Mouse (Mus musculus) MEL (cell line): ENCODE results near the gene Endou. TPM values are rescaled to one million over a fixed set of nuclear protein-coding genes. Genes with fewer than 3 reads are reported as not detected.
A peak's percentile ranks its signal among the peaks of the same experiment; 100 is the strongest.

ENCODE experiments used
- DNase-seq: peaks from one replicate; pipeline ENCODE4 v3.0.0; 2011; ENCODE audit warnings: low read depth, low spot score
- H3K27ac ChIP-seq: 2 replicates; pipeline ENCODE4 v1.5.1; 2012; ENCODE audit warnings: low read depth, mild to moderate bottlenecking, control low read depth, low read length, moderate library complexity; ENCODE audit not compliant: control insufficient read depth
- H3K27me3 ChIP-seq, 2 experiments: fragments of 150-350 bp in 1 of 2; sonication (generic) in 1 of 2; 2 replicates each; pipeline ENCODE4 v1.6.1; 2012; ENCODE audit warnings: low read length in 2 of 2, mild to moderate bottlenecking in 2 of 2, improper control_type of control experiment in 1 of 2, moderate library complexity in 1 of 2; ENCODE audit not compliant: insufficient read depth in 2 of 2, control insufficient read depth in 1 of 2
- H3K36me3 ChIP-seq, 2 experiments: 2 replicates each; pipeline ENCODE4 v1.6.1; 2012 to 2014; ENCODE audit warnings: low read length in 2 of 2, improper control_type of control experiment in 1 of 2, inconsistent platforms in 1 of 2, mild to moderate bottlenecking in 1 of 2; ENCODE audit not compliant: insufficient read depth in 2 of 2, control insufficient read depth in 1 of 2
- H3K4me1 ChIP-seq, 2 experiments: fragments of 150-350 bp in 1 of 2; sonication (generic) in 1 of 2; 2 replicates each; pipeline ENCODE4 v1.6.1; 2012; ENCODE audit warnings: low read length in 2 of 2, improper control_type of control experiment in 1 of 2, mild to moderate bottlenecking in 1 of 2; ENCODE audit not compliant: insufficient read depth in 2 of 2, control insufficient read depth in 1 of 2
- H3K4me3 ChIP-seq, 2 experiments: fragments of 150-350 bp in 1 of 2; sonication (generic) in 1 of 2; 2 replicates each; pipeline ENCODE4 v1.5.1; 2012; ENCODE audit warnings: low read depth in 2 of 2, low read length in 2 of 2, mild to moderate bottlenecking in 2 of 2, moderate library complexity in 2 of 2, control low read depth in 1 of 2, improper control_type of control experiment in 1 of 2; ENCODE audit not compliant: control insufficient read depth in 1 of 2, insufficient read depth in 1 of 2
- H3K79me2 ChIP-seq: 2 replicates; pipeline ENCODE4 v1.6.1; 2012; ENCODE audit warnings: mild to moderate bottlenecking, low read length, moderate library complexity; ENCODE audit not compliant: control insufficient read depth, poor library complexity, insufficient read depth
- H3K9ac ChIP-seq: 2 replicates; pipeline ENCODE4 v1.6.1; 2012; ENCODE audit warnings: low read depth, mild to moderate bottlenecking, control low read depth, low read length, moderate library complexity; ENCODE audit not compliant: control insufficient read depth, poor library complexity, severe bottlenecking
- H3K9me3 ChIP-seq: fragments of 150-350 bp; sonication (generic); replicated peaks from 2 replicates; pipeline ENCODE4 v1.6.1; 2012; ENCODE audit warnings: mild to moderate bottlenecking, low read length, improper control_type of control experiment, moderate library complexity; ENCODE audit not compliant: insufficient read depth
- BHLHE40 ChIP-seq: IDR thresholded peaks from 2 replicates; pipeline ENCODE4 v1.6.1; 2012; ENCODE audit warnings: low read depth, mild to moderate bottlenecking, inconsistent platforms, low read length, improper control_type of control experiment, borderline replicate concordance
- CTCF ChIP-seq, 3 experiments: IDR thresholded peaks in 2 of 3; conservative IDR thresholded peaks in 1 of 3; 2 replicates each; pipeline ENCODE4 v1.5.1; 2011 to 2012; ENCODE audit warnings: low read length in 3 of 3, low read depth in 2 of 3, mild to moderate bottlenecking in 2 of 3, improper control_type of control experiment in 1 of 3, inconsistent platforms in 1 of 3, mixed read lengths in 1 of 3, moderate library complexity in 1 of 3; ENCODE audit not compliant: control insufficient read depth in 1 of 3, insufficient read depth in 1 of 3, poor library complexity in 1 of 3, severe bottlenecking in 1 of 3
- ETS1 ChIP-seq: IDR thresholded peaks from 2 replicates; pipeline ENCODE4 v1.6.1; 2012; ENCODE audit warnings: low read depth, mild to moderate bottlenecking, inconsistent platforms, low read length, improper control_type of control experiment, moderate library complexity
- GATA1 ChIP-seq: IDR thresholded peaks from 2 replicates; pipeline ENCODE4 v1.6.1; 2011; ENCODE audit warnings: low read depth, low read length, improper control_type of control experiment
- HCFC1 ChIP-seq: IDR thresholded peaks from 2 replicates; pipeline ENCODE4 v1.6.1; 2012; ENCODE audit warnings: low read depth, mild to moderate bottlenecking, inconsistent platforms, low read length, improper control_type of control experiment, moderate library complexity
- KAT2A ChIP-seq: conservative IDR thresholded peaks from 2 replicates; pipeline ENCODE4 v1.6.1; 2012; ENCODE audit warnings: low read depth, low read length, improper control_type of control experiment, inconsistent platforms
- MAZ ChIP-seq: IDR thresholded peaks from 2 replicates; pipeline ENCODE4 v1.6.1; 2012; ENCODE audit warnings: low read depth, mild to moderate bottlenecking, inconsistent platforms, low read length, improper control_type of control experiment
- MEF2A ChIP-seq: IDR thresholded peaks from 2 replicates; pipeline ENCODE4 v1.6.1; 2014; ENCODE audit warnings: low read depth, mild to moderate bottlenecking, inconsistent platforms, low read length, improper control_type of control experiment; ENCODE audit not compliant: poor library complexity, insufficient replicate concordance, severe bottlenecking; ENCODE audit errors: extremely low read depth
- MXI1 ChIP-seq: IDR thresholded peaks from 2 replicates; pipeline ENCODE4 v1.6.1; 2011; ENCODE audit warnings: mild to moderate bottlenecking, low read depth, low read length, improper control_type of control experiment
- MYC ChIP-seq: IDR thresholded peaks from 2 replicates; pipeline ENCODE4 v1.6.1; 2011; ENCODE audit warnings: low read depth, mild to moderate bottlenecking, low read length, improper control_type of control experiment, moderate library complexity
- NELFE ChIP-seq: IDR thresholded peaks from 2 replicates; pipeline ENCODE4 v1.6.1; 2011; ENCODE audit warnings: low read depth, low read length, improper control_type of control experiment
- NRF1 ChIP-seq: IDR thresholded peaks from 2 replicates; pipeline ENCODE4 v1.6.1; 2014; ENCODE audit warnings: low read depth, mild to moderate bottlenecking, inconsistent platforms, low read length, improper control_type of control experiment, moderate library complexity; ENCODE audit not compliant: poor library complexity, insufficient read depth, severe bottlenecking
- POLR2AphosphoS2 ChIP-seq: IDR thresholded peaks from 2 replicates; pipeline ENCODE4 v1.6.1; 2011; ENCODE audit warnings: low read length, improper control_type of control experiment
- POLR2AphosphoS5 ChIP-seq: IDR thresholded peaks from 2 replicates; pipeline ENCODE4 v1.6.1; 2012; ENCODE audit warnings: low read depth, borderline replicate concordance, mild to moderate bottlenecking, inconsistent platforms, low read length, moderate library complexity, mixed read lengths
- RAD21 ChIP-seq: IDR thresholded peaks from 2 replicates; pipeline ENCODE4 v1.6.1; 2011; ENCODE audit warnings: mild to moderate bottlenecking, low read depth, low read length, improper control_type of control experiment
- RCOR1 ChIP-seq: IDR thresholded peaks from 2 replicates; pipeline ENCODE4 v1.6.1; 2012; ENCODE audit warnings: low read depth, mild to moderate bottlenecking, inconsistent platforms, low read length, improper control_type of control experiment
- SIN3A ChIP-seq: IDR thresholded peaks from 2 replicates; pipeline ENCODE4 v1.6.1; 2012; ENCODE audit warnings: low read length, improper control_type of control experiment, inconsistent platforms
- SMC3 ChIP-seq: IDR thresholded peaks from 2 replicates; pipeline ENCODE4 v1.6.1; 2011; ENCODE audit warnings: low read depth, low read length, improper control_type of control experiment
- TAL1 ChIP-seq: IDR thresholded peaks from 2 replicates; pipeline ENCODE4 v1.6.1; 2012; ENCODE audit warnings: mild to moderate bottlenecking, inconsistent platforms, low read length, moderate library complexity, mixed read lengths
- TBP ChIP-seq: IDR thresholded peaks from 2 replicates; pipeline ENCODE4 v1.8.0; 2011; ENCODE audit warnings: low read depth, low read length, improper control_type of control experiment
- TCF12 ChIP-seq: IDR thresholded peaks from 2 replicates; pipeline ENCODE4 v1.6.1; 2014; ENCODE audit warnings: low read depth, mild to moderate bottlenecking, inconsistent platforms, low read length, improper control_type of control experiment, moderate library complexity
- UBTF ChIP-seq: IDR thresholded peaks from 2 replicates; pipeline ENCODE4 v1.6.1; 2012; ENCODE audit warnings: low read depth, mild to moderate bottlenecking, inconsistent platforms, low read length, improper control_type of control experiment, moderate library complexity, borderline replicate concordance; ENCODE audit not compliant: insufficient read depth
- ZC3H11A ChIP-seq: IDR thresholded peaks from 2 replicates; pipeline ENCODE4 v1.6.1; 2012; ENCODE audit warnings: low read depth, mild to moderate bottlenecking, inconsistent platforms, low read length, improper control_type of control experiment
- ZNF384 ChIP-seq: IDR thresholded peaks from 2 replicates; pipeline ENCODE4 v1.6.1; 2012; ENCODE audit warnings: low read depth, mild to moderate bottlenecking, inconsistent platforms, low read length, improper control_type of control experiment
- polyA plus RNA-seq, 2 experiments: library from polyadenylated mRNA; stranded (reverse) in 1 of 2; unstranded in 1 of 2; fragments of >175 nt in 1 of 2; fragments of >200 nt in 1 of 2; gene quantifications; 2 replicates each; pipeline versions ENCODE4 v1.2.1 to v1.2.4; 2012; ENCODE audit warnings: low replicate concordance in 2 of 2, low read depth in 1 of 2; ENCODE audit not compliant: insufficient read length in 2 of 2, insufficient read depth in 1 of 2, missing spikeins in 1 of 2
- total RNA-seq: library from RNA; depleted of rRNA; stranded (reverse); fragments of 300-350 nt; gene quantifications from 2 replicates; pipeline ENCODE4 v1.2.3, GENCODE M21; 2012

Endou gene
- total and polyA plus RNA-seq, 3 experiments = 0.08 to 0.10 TPM; not detected in 1

DNA sequence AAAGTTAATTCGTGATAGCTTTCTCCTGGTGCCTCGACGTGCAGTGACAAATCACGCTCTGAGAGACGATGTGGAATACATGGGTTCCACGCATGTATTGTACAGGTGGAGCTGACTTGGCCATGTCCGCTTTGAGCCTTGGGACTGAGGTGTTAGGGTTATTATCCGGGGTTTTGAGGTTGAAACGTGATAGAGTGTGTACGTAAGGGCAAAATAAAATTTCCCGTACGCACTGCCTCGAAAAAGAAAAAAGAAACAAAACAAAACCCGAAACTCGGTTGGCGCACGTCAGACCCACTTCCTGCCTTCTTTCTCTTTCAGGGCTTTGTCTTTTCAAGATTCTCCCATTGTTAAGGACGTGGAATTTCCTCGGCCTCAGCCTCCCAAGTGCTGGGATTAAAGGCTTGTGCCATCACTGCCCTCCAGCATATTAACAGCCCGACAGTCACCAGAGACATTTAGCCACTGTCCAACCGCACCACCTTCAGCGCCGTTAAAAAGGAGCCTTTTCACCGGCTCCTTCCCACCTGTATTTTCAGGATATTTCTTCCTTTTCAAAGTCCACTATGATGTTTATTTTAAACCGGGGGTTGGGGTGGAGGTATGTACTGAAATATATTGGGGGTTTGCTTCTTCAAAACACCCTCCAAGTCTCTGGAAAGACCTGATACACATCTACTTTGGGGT lies 65.2 kb downstream of the Endou start (continued):
- TF ChIP-seq HCFC1 (peak; percentile 59; the same call in 1 of the 2 replicates), NELFE (peak; percentile 71), TCF12 (peak; percentile 44; the same call in 1 of the 2 replicates), MYC (0 out of 2 replicates have a peak, but pooled peaks have one; percentile 21), BHLHE40 (peak; percentile 33; the same call in 1 of the 2 replicates), GATA1 (no peak), UBTF (no peak), NRF1 (0 out of 2 replicates have a peak, but pooled peaks have one; percentile 15), TBP (no peak), MEF2A (no peak), MXI1 (peak; percentile 83), ZNF384 (peak; percentile 38; the same call in 1 of the 2 replicates), RAD21 (no peak), SMC3 (peak; percentile 25; the same call in 1 of the 2 replicates), TAL1 (no peak), KAT2A (no peak; the same call in 1 of the 2 replicates), ETS1 (0 out of 2 replicates have a peak, but pooled peaks have one; percentile 38), CTCF (IDR thresholded peaks at IDR 0.05 in 2 of 3, conservative IDR thresholded peaks at IDR 0.05 in 1 of 3; ENCODE audit: control insufficient read depth in 1 of 3, insufficient read depth in 1 of 3, low read depth in 2 of 3, low read length in 3 of 3, poor library complexity in 1 of 3, severe bottlenecking in 1 of 3) (no peak; a peak in 1 of 6 replicates), POLR2AphosphoS5 (no peak), POLR2AphosphoS2 (peak; percentile 34; the same call in 1 of the 2 replicates)

DNA sequence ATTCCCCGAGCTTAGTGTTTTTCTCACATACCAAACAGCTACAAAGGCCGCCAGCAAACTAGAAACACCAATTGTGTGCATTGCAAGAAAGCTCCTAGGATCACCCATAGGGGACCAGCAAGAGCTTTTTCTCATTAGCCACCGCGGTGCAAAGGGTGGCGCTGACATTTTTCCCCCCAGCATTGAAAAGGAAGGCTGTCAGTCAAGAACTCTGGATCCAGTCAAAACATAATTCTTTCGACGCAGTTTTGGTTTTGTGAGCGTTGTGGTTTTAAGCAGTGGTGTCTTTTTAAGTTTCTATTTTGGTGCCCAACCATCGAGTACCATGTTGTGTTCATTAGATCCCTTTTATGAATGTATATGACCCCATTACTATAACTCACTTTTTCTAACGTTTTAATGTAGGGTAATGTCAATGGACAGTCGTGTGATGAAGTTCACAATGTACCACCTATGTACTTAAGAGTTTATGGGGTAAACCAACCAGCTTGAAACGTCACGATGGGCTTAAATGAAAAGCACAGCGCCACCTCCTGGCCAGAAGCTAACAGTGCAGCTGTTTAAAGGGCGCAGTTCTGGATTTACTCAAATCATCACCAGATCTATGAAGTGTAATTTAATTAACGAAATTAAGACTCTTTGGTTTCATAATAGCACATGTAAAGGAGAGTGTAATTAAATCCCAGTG lies 66.0 kb downstream of the Endou start:
- Histone ChIP-seq H3K27me3 (peaks cover 0 to 3% of the 10 kb centered on the region in 2 experiments; a peak in 1 of 4 replicates), H3K9me3 (no peaks in the 10 kb centered on the region), H3K79me2 (no peaks in the 10 kb centered on the region; the same call in 1 of the 2 replicates), H3K27ac (no peak overlapping the region; the same call in 1 of the 2 replicates), H3K9ac (no peak overlapping the region), H3K36me3 (peaks cover 0 to 11% of the 10 kb centered on the region in 2 experiments; a peak in 2 of 4 replicates), H3K4me1 (peaks cover 3 to 12% of the 10 kb centered on the region in 2 experiments; a peak in 3 of 4 replicates), H3K4me3 (peak overlapping the region; percentile 73 to 87)
- 0 out of 2 replicates have a peak, but pooled peaks have one; percentile 45 for TF ChIP-seq MYC
- peak; percentile 69 for TF ChIP-seq SMC3
- no peak for TF ChIP-seq RCOR1
- no peak for TF ChIP-seq MAZ
- no peak for TF ChIP-seq ETS1
- 0 out of 2 replicates have a peak, but pooled peaks have one; percentile 1 for TF ChIP-seq GATA1
- TF ChIP-seq ZC3H11A = 0 out of 2 replicates have a peak, but pooled peaks have one; percentile 1
- peak; percentile 18; the same call in 1 of the 2 replicates for TF ChIP-seq SIN3A
- TF ChIP-seq CTCF (IDR thresholded peaks at IDR 0.05 in 2 of 3, conservative IDR thresholded peaks at IDR 0.05 in 1 of 3; ENCODE audit: control insufficient read depth in 1 of 3, insufficient read depth in 1 of 3, low read depth in 2 of 3, low read length in 3 of 3, poor library complexity in 1 of 3, severe bottlenecking in 1 of 3) = peak; percentile 93 to 99 (median 98)
- peak; percentile 10; the same call in 1 of the 2 replicates for TF ChIP-seq TBP
- TF ChIP-seq RAD21 = peak; percentile 41
- DNase-seq = peak; percentile 94
